Mouse (Mus musculus): ENCODE measurements around the gene Slc38a8. TPM values are rescaled to one million over a fixed set of nuclear protein-coding genes. Genes with fewer than 3 reads are reported as not detected.

Slc38a8 gene
- polyA plus RNA-seq, 1 experiment, result not detected

GRCm38 (mm10) chr8:119484145-119484896 is 17.2 kb downstream of the Slc38a8 start:
- H3K4me3 ChIP-seq, result no peak overlapping the region
- H3K4me2 ChIP-seq (ENCODE audit: low read depth), result no peak overlapping the region
- peaks cover 42% of the 10 kb centered on the region for H3K27me3 ChIP-seq (ENCODE audit: control insufficient read depth, insufficient read depth, insufficient read length)
- H3K36me3 ChIP-seq (ENCODE audit: control insufficient read depth, insufficient read depth), result no peaks in the 10 kb centered on the region
- no peaks in the 10 kb centered on the region for H3K79me2 ChIP-seq (ENCODE audit: control insufficient read depth, insufficient read depth)
- TF ChIP-seq USF1 (IDR thresholded peaks at IDR 0.05; ENCODE audit: low read depth) (no peak), E2F4 (IDR thresholded peaks at IDR 0.05; ENCODE audit: insufficient read depth) (no peak), CEBPB (IDR thresholded peaks at IDR 0.05; ENCODE audit: insufficient read depth, poor library complexity, severe bottlenecking) (no peak), TCF3 (IDR thresholded peaks at IDR 0.05; ENCODE audit: insufficient read length, low read depth) (no peak), SRF (IDR thresholded peaks at IDR 0.05; ENCODE audit: control insufficient read depth, insufficient read length, low read depth) (no peak), POLR2AphosphoS2 (IDR thresholded peaks at IDR 0.05; ENCODE audit: insufficient read length, low read depth) (no peak), TCF12 (IDR thresholded peaks at IDR 0.05; ENCODE audit: insufficient read depth, poor library complexity, severe bottlenecking) (no peak), MAX (IDR thresholded peaks at IDR 0.05; ENCODE audit: low read depth) (no peak), REST (IDR thresholded peaks at IDR 0.05; ENCODE audit: insufficient read depth, insufficient read length) (no peak), POLR2A (IDR thresholded peaks at IDR 0.05; ENCODE audit: insufficient read length, low read depth) (no peak), MYOG (IDR thresholded peaks at IDR 0.05; ENCODE audit: control insufficient read depth in 1 of 3, insufficient read depth in 1 of 3, insufficient read length in 2 of 3, low read depth in 2 of 3) (no peak), MYOD1 (IDR thresholded peaks at IDR 0.05; ENCODE audit: control insufficient read depth in 1 of 3, insufficient read length in 2 of 3, low read depth in 2 of 3) (no peak)
- H3ac ChIP-seq (ENCODE audit: control insufficient read depth, insufficient read length), result no peak overlapping the region

- no peak overlapping the region for H3K4me2 ChIP-seq (ENCODE audit: low read depth)
- TF ChIP-seq MYOG (IDR thresholded peaks at IDR 0.05; ENCODE audit: control insufficient read depth in 1 of 3, insufficient read depth in 1 of 3, insufficient read length in 2 of 3, low read depth in 2 of 3) (no peak), POLR2AphosphoS2 (IDR thresholded peaks at IDR 0.05; ENCODE audit: insufficient read length, low read depth) (no peak), MYOD1 (IDR thresholded peaks at IDR 0.05; ENCODE audit: control insufficient read depth in 1 of 3, insufficient read length in 2 of 3, low read depth in 2 of 3) (no peak), CEBPB (IDR thresholded peaks at IDR 0.05; ENCODE audit: insufficient read depth, poor library complexity, severe bottlenecking) (no peak), TCF12 (IDR thresholded peaks at IDR 0.05; ENCODE audit: insufficient read depth, poor library complexity, severe bottlenecking) (no peak), E2F4 (IDR thresholded peaks at IDR 0.05; ENCODE audit: insufficient read depth) (no peak), USF1 (IDR thresholded peaks at IDR 0.05; ENCODE audit: low read depth) (no peak), REST (IDR thresholded peaks at IDR 0.05; ENCODE audit: insufficient read depth, insufficient read length) (no peak)
- H3K4me3 ChIP-seq, result no peak overlapping the region
- H3K79me2 ChIP-seq (ENCODE audit: control insufficient read depth, insufficient read depth), result no peaks in the 10 kb centered on the region
- H3ac ChIP-seq (ENCODE audit: control insufficient read depth, insufficient read length), result no peak overlapping the region
- peaks cover 62% of the 10 kb centered on the region for H3K27me3 ChIP-seq (ENCODE audit: control insufficient read depth, insufficient read depth, insufficient read length)
- H3K36me3 ChIP-seq (ENCODE audit: control insufficient read depth, insufficient read depth), result no peaks in the 10 kb centered on the region
Observed at GRCm38 (mm10) chr8:119478684-119479083, 22.8 kb downstream of the Slc38a8 start.

GRCm38 (mm10) chr8:119468091-119468490 is 33.4 kb downstream of the Slc38a8 start:
- H3K4me3 ChIP-seq, result no peak overlapping the region
- H3K27me3 ChIP-seq (ENCODE audit: control insufficient read depth, insufficient read depth, insufficient read length), result peaks cover 99% of the 10 kb centered on the region
- TF ChIP-seq MYOG (IDR thresholded peaks at IDR 0.05; ENCODE audit: control insufficient read depth in 1 of 3, insufficient read depth in 1 of 3, insufficient read length in 2 of 3, low read depth in 2 of 3) (peak in 2 of 3 experiments; percentile 20 to 63), USF1 (IDR thresholded peaks at IDR 0.05; ENCODE audit: low read depth) (no peak), MYOD1 (IDR thresholded peaks at IDR 0.05; ENCODE audit: control insufficient read depth in 1 of 3, insufficient read length in 2 of 3, low read depth in 2 of 3) (peak in 1 of 3 experiments; percentile 22), POLR2AphosphoS2 (IDR thresholded peaks at IDR 0.05; ENCODE audit: insufficient read length, low read depth) (no peak)
- no peak overlapping the region for H3K4me2 ChIP-seq (ENCODE audit: low read depth)
- H3K79me2 ChIP-seq (ENCODE audit: control insufficient read depth, insufficient read depth), result no peaks in the 10 kb centered on the region
- no peak overlapping the region for H3ac ChIP-seq (ENCODE audit: control insufficient read depth, insufficient read length)
- H3K36me3 ChIP-seq (ENCODE audit: control insufficient read depth, insufficient read depth), result no peaks in the 10 kb centered on the region

- Histone ChIP-seq H3K36me3 (ENCODE audit: control insufficient read depth, insufficient read depth) (no peaks in the 10 kb centered on the region), H3ac (ENCODE audit: control insufficient read depth, insufficient read length) (no peak overlapping the region), H3K27me3 (ENCODE audit: control insufficient read depth, insufficient read depth, insufficient read length) (peaks cover 99% of the 10 kb centered on the region), H3K79me2 (ENCODE audit: control insufficient read depth, insufficient read depth) (no peaks in the 10 kb centered on the region), H3K4me2 (ENCODE audit: low read depth) (no peak overlapping the region), H3K4me3 (no peak overlapping the region)
- TF ChIP-seq REST (IDR thresholded peaks at IDR 0.05; ENCODE audit: insufficient read depth, insufficient read length) (no peak), MYOG (IDR thresholded peaks at IDR 0.05; ENCODE audit: control insufficient read depth in 1 of 3, insufficient read depth in 1 of 3, insufficient read length in 2 of 3, low read depth in 2 of 3) (peak in 2 of 3 experiments; percentile 34 to 66)
Observed at GRCm38 (mm10) chr8:119466794-119467193, 34.7 kb downstream of the Slc38a8 start.

GRCm38 (mm10) chr8:119466105-119466504 is 35.4 kb downstream of the Slc38a8 start:
- H3K4me3 ChIP-seq, result no peak overlapping the region

More at GRCm38 (mm10) chr8:119466105-119466504, 35.4 kb downstream of the Slc38a8 start:
- Histone ChIP-seq H3ac (ENCODE audit: control insufficient read depth, insufficient read length) (no peak overlapping the region), H3K27me3 (ENCODE audit: control insufficient read depth, insufficient read depth, insufficient read length) (peaks cover 99% of the 10 kb centered on the region), H3K4me2 (ENCODE audit: low read depth) (no peak overlapping the region), H3K36me3 (ENCODE audit: control insufficient read depth, insufficient read depth) (no peaks in the 10 kb centered on the region), H3K79me2 (ENCODE audit: control insufficient read depth, insufficient read depth) (no peaks in the 10 kb centered on the region)
- no peak for TF ChIP-seq TCF3 (IDR thresholded peaks at IDR 0.05; ENCODE audit: insufficient read length, low read depth)
- TF ChIP-seq SRF (IDR thresholded peaks at IDR 0.05; ENCODE audit: control insufficient read depth, insufficient read length, low read depth), result no peak
- no peak for TF ChIP-seq MYOG (IDR thresholded peaks at IDR 0.05; ENCODE audit: control insufficient read depth in 1 of 3, insufficient read depth in 1 of 3, insufficient read length in 2 of 3, low read depth in 2 of 3)
- no peak for TF ChIP-seq CEBPB (IDR thresholded peaks at IDR 0.05; ENCODE audit: insufficient read depth, poor library complexity, severe bottlenecking)
- TF ChIP-seq POLR2AphosphoS2 (IDR thresholded peaks at IDR 0.05; ENCODE audit: insufficient read length, low read depth), result no peak
- TF ChIP-seq E2F4 (IDR thresholded peaks at IDR 0.05; ENCODE audit: insufficient read depth), result no peak
- TF ChIP-seq MYOD1 (IDR thresholded peaks at IDR 0.05; ENCODE audit: control insufficient read depth in 1 of 3, insufficient read length in 2 of 3, low read depth in 2 of 3), result no peak
- TF ChIP-seq REST (IDR thresholded peaks at IDR 0.05; ENCODE audit: insufficient read depth, insufficient read length), result no peak
- TF ChIP-seq USF1 (IDR thresholded peaks at IDR 0.05; ENCODE audit: low read depth), result no peak
- no peak for TF ChIP-seq TCF12 (IDR thresholded peaks at IDR 0.05; ENCODE audit: insufficient read depth, poor library complexity, severe bottlenecking)
- TF ChIP-seq POLR2A (IDR thresholded peaks at IDR 0.05; ENCODE audit: insufficient read length, low read depth), result no peak
- TF ChIP-seq MAX (IDR thresholded peaks at IDR 0.05; ENCODE audit: low read depth), result no peak

All from myocyte (in vitro differentiated cells).